Mouse (Mus musculus): ENCODE results near the gene Asf1b.
"Not testable (repeated sequence)": the region's sequence is repeated elsewhere in the genome, so short reads cannot be mapped to it uniquely, and the experiment has no call there.

Asf1b gene

DNA sequence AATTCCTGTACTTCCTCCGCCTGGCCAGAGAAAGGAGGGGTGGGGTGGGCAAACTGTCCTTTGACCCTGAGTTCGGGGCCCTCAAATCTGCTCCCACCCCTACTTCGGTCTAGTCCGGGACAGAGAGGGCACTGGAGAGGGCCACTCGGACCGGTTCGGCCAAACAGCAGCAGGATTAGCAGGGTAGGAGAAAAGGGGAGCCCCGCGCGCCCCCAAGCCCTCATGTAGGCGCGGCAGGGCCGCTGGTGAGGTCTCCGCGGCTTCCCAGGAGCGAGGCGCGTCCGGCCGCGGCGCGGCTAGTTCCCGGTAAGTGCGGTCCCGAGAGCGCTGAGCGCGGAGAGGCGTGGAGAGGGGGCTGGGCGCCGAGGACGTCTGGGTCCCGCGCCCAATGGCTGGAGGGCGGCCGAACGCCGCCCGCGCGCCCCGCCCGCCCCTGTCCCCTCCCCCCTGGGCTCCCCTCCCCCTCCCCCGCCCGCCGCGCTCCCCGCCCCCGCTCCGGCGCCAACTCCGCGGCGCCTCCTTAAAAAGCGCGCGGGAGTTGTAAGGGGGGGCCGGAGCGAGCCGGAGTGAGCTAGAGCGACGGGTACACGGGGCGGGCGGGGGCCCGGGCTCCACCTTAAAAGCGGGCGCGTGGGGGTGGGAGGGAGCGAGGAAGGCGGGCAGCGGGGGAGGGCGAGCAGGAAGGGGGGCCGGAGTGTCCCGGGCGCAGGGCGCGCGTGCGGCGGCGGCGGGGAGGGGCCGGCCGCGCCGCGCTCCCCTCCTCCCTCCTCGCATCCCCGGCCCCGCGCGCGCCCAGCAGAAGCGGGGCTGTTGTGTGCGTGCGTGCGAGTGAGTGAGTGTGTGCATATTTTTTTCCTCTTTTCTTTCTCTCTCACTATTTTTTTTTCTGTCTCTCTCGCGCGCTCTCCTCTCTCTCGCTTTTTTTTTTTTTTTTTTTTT lies 41.5 kb downstream of the Asf1b start:
- DNase-seq (ENCODE audit: inconsistent ontology term): peak; percentile 95

DNA sequence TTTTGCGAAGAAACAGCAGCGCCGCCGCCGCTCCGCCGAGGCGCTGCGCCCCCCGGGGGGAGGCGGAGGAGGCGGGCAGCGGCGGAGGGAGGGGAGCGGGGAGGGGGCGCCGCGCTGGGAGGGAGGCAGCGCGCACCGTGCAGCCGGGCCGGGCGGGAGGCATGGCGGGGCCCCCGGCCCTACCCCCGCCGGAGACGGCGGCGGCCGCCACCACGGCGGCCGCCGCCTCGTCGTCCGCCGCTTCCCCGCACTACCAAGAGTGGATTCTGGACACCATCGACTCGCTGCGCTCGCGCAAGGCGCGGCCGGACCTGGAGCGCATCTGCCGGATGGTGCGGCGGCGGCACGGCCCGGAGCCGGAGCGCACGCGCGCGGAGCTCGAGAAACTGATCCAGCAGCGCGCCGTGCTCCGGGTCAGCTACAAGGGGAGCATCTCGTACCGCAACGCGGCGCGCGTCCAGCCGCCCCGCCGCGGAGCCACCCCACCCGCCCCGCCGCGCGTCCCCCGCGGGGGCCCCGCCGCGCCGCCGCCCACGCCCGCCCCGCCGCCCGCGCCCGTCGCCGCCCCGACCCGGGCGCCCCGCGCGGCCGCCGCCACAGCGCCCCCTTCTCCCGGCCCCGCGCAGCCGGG lies 42.3 kb downstream of the Asf1b start, which contains the start of gene Samd1:
TSS of gene Samd1 (plus strand) at position 162 of the 631 bp plus-strand sequence.
- DNase-seq (ENCODE audit: inconsistent ontology term): peak; percentile 64

DNA sequence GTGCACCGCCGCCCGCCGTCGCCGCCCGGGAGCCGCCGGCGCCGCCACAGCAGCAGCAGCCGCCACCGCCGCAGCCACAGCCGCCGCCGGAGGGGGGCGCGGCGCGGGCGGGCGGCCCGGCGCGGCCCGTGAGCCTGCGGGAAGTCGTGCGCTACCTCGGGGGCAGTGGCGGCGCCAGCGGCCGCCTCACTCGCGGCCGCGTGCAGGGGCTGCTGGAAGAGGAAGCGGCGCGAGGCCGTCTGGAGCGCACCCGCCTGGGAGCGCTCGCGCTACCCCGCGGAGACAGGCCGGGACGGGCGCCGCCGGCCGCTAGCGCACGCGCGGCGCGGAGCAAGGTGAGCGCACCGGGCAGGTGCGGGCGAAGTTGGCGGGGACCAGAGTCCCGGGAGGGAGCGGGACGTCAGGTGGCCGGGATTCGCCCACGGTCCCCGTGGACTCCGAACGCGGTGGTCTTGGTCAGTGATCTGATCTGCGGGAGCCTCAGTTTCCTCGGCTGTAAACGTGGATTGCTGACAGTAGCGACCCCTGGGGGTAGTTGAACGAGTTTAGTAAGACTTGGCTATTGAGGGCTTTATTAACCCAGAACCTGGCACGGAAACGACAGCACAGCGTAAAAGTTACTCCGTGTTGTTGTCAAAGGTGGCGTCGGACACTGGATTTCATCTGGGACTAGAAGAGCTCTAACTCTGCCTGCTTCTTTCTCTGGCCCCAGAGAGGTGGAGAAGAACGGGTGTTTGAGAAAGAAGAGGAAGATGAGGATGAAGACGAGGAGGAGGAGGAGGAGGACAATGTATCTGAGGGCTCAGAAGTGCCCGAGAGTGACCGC lies 43.1 kb downstream of the Asf1b start:
- DNase-seq (ENCODE audit: inconsistent ontology term): peak; percentile 51

DNA sequence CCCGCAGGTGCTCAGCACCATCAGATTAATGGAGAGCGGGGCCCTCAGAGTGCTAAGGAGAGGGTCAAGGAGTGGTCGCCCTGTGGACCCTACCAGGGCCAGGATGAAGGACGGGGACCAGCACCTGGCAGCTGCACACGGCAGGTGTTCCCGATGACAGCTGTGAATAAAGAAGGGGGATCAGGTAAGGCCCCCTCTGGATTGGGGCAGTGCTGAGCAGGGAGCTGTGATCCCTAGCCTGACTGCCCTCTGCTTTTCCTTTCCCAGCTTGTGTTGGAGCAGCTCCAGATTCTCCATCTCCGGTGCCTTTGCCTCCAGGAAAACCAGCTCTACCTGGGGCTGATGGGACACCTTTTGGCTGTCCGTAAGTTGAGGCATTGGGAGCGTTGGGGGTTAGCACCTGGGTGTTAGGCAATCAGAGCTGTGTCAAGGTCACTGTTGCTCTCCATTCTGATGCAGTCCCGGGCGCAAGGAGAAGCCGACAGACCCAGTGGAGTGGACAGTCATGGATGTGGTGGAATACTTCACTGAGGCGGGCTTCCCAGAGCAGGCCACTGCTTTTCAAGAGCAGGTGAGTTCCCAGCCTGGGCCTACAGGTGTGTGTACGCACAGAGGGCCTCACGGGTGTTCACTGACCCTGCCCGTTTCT lies 43.9 kb downstream of the Asf1b start:
- DNase-seq (ENCODE audit: inconsistent ontology term): no peak

DNA sequence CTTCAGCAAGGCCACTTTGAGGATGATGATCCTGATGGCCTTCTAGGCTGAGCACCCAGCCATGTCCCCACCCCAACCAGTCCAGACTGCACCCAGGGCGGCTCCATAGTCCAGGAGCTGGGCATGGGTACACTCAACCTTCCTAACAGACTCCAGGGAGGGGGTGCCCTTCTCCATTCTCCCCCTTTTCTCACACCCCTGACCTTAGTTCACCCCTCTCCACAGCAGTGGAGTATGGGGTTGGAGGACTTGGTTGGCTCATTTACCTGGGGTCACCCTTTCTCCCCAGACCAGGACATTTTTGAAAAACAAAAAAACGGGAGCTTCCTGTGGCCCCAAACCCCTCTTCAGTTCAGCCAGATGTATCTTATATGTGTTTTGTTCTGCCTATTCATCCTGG lies 44.5 kb downstream of the Asf1b start:
- DNase-seq (ENCODE audit: inconsistent ontology term): no peak

DNA sequence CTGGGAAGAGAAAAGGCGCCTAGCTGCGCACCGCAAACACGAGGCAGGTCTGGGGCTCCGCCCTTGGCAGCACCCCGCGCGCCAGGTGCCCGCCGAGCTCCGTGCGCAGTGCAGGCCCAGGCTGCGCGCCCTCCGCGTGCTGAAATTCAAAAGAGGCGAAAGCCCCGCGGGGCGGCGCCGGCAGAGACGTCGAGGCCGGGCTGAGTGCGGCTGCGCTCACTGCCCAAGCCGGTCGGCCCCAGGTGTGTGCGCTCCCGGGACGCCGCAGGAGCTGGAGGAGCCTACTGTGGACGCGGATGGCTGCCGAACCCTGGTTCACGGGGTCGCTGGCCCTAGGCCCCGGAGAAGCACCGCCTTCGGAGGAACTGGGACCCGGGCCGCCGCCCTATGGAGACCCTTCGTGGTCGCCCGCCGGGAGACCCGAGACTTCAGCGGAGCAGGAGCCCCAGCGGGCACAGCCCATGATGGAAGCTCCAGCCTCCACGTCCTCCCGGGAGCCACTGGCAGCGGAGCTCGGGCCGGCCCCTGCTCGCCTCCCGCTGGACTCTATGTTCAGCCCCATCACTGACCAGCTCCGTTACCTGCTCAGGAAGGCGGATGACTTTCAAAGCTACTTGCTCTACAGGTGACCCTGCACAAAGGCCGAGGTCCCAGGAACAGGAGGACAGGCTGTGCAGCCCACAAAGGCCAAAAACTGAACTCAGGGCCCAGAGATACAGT lies 46.1 kb downstream of the Asf1b start, which contains the start of gene 1700067K01Rik:
TSS of gene 1700067K01Rik (plus strand) at position 222 of the 720 bp plus-strand sequence.
- DNase-seq (ENCODE audit: inconsistent ontology term): no peak

DNA sequence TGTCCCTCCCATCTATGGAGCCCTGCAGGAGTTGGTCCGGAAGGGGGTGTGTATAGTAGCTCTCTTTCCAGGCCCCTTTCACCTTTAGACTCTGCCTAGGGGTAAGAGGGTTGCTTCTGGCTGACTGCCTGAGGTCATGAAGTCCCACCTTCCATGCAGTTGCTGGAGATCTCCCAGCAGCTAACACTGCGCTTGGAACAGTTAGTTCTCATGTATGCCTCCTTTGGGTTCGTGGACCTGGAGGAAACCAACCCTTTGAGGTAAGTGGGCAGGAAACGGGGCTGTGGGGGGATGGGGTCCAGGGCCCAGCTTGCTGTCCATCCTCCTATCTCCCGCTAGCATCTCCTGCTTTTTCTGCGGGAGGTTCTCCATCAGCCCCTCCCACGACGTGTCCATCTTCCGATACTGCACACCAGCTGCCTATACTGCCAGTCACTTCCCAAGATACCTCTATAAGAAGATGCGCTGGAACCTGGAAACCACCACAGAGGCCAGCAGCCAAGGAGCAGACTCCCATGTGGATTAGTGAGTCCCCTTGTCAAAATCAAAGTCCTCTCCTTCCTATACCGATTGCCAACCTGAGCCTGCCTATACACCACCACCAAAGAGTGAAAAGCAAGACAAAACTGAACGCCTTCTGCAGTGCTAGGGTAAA lies 47.8 kb downstream of the Asf1b start:
- DNase-seq (ENCODE audit: inconsistent ontology term): no peak

DNA sequence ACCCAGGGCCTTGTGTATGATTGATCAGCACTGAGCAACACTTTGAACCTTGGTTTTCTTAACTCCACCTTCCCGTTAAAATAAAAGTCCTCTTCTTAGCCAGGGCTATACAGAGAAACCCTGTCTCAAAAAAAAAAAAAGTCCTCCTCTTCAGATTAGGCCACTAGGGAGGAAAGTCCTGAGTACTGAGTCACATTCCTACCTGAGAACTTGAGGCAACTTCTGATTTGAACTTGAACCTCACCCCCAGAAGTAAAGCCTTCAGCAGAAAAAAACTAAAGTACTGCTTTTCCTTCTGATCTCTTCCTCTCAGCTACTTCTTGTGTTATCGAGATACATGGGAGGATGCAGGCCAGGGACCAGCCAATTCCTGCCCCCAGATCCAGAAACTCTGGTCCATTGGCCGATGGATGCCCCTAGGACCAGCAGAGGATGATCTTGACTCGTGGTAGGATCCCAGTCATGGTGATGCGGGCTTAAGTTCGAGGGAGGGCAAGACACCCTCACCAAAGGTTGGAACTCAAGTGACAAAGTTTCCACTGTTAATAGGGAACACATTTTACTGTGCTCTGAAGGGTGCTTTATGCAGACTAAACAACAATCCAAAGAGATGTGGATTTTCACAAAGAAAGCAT lies 48.4 kb downstream of the Asf1b start:
- DNase-seq (ENCODE audit: inconsistent ontology term): no peak

DNA sequence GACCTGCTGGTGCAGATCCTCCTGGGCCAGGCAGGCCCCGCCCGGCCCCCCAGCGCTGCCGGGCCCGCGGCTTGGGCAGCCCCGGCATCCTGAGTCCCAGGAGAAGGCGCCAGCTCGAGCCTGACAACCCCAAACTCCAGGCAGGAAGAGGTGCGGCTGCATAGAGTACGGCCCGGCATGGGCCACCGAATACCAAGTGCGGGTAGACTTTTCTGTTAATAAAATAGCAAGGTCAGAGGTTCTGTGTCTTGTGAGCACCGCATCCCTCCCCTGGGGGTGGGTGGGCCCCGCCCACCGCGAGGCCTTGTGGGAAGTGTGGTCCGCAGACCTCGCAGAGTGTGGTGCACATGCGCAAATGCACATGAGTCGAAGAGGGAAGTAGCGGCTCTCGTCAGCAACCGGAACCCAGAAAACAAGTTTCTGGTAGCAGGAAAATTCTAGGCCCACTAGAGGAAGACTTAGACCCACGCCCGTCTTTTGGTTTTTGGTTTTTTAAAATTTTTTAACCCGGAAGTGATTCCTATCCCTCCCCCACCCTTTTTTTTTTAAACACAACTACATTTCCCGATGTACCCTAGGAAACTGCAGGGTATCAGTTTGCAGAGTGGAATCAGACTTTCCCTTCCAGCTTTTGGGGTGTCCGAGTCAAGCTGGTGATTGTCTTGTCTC lies 49.4 kb downstream of the Asf1b start:
- peak; percentile 95 for DNase-seq (ENCODE audit: inconsistent ontology term)

DNA sequence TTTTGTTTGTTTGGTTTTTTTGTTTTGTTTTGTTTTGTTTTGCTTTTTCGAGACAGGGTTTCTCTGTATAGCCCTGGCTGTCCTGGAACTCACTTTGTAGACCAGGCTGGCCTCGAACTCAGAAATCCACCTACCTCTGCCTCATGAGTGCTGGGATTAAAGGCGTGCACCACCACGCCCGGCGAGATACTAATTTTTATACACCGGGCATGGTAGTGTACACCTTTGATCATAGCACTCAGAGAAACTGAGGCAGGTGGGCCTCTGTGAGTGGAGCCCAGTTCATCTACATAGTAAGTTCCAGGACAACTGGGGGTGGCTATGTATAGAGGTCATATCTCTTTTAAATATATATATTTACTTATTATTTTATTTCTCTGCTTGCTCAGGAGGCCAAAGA lies 50.2 kb downstream of the Asf1b start:
- not testable (repeated sequence) for DNase-seq (ENCODE audit: inconsistent ontology term)

DNA sequence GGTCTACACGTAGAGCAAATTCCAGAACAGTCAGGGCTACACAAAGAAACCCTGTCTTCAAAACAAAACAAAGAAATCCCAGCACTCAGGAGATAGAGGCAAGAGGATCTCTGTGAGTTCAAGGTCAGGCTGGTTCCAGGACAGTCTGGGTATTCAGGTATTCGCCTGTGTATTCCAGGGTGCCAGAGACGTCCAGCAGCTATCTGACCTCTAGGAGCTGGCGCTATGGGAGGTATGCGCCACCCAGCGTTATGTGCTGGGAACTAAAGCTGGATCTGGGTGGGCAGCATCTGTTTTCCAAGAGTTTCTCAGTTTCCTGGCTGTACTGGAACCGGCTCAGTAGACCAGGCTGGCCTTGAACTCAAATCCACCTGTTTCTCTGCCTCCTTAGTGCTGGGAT lies 53.1 kb downstream of the Asf1b start:
- DNase-seq (ENCODE audit: inconsistent ontology term): no peak

DNA sequence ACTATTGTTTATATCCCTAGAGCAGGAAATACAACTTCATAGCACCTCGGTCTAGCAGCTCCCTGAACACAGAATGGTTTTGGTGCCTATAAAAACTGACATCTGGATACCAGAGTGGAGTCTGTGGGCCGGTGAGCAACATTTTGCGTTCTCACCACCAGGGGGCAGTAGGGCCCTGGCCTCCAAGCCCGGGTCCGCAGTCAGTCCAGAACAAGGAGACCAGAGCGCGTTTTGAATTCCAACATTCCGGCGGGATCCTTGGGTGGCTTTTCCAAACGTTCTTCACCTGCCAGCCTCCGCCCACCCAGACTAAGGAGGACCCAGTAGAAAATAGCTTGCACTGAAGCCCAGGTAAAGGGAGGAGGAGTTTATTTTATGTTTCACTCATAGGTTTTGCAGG lies 54.6 kb downstream of the Asf1b start:
- peak; percentile 82 for DNase-seq (ENCODE audit: inconsistent ontology term)

DNA sequence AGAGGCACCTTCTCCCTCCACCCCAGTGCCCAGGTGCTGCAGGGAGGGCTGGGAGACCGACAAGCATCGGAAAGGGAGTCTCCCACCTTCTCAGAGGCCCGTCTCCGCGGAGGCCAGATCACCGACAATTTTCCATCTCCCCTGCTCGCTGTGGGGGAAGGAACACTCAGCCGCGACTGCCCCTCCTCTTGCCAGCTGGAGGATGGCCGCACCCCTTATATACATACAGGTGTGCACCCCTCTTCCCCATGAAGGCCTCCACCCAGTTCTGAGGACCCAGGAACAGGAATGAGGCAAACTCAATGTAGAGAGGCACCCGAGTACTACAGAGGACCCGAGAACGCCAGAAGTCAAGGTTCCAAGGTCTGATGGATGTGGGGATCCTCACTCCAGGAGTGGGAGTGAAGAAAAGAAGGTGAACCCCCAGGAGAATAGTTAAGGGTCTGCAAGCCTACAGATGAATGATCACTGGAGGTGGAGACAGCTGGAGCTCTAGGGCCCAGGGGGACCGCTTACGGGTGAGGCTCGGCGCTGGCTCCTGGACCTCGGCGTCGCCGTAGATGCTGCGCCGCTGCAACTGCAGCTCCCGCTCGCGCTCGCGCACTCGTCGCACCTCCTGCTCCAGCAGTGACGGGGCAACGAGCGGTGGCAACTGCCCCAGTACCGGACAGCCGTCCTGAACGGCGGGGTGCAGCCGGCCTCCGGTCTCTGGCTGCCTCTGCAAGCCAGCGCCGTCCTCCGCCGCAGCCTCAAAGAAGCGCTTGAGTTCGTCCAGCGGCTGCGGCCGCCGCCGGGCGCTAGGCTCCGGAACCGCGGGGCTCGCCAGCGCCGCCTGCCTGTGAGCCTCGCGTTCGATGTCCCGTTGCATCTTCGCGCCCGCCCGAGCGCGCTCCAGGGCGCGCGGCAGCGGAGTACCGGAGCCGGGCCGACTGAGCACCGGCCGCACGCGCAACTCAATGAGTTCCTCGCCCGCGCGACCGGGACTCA lies 55.6 kb downstream of the Asf1b start:
- DNase-seq (ENCODE audit: inconsistent ontology term): peak; percentile 77

DNA sequence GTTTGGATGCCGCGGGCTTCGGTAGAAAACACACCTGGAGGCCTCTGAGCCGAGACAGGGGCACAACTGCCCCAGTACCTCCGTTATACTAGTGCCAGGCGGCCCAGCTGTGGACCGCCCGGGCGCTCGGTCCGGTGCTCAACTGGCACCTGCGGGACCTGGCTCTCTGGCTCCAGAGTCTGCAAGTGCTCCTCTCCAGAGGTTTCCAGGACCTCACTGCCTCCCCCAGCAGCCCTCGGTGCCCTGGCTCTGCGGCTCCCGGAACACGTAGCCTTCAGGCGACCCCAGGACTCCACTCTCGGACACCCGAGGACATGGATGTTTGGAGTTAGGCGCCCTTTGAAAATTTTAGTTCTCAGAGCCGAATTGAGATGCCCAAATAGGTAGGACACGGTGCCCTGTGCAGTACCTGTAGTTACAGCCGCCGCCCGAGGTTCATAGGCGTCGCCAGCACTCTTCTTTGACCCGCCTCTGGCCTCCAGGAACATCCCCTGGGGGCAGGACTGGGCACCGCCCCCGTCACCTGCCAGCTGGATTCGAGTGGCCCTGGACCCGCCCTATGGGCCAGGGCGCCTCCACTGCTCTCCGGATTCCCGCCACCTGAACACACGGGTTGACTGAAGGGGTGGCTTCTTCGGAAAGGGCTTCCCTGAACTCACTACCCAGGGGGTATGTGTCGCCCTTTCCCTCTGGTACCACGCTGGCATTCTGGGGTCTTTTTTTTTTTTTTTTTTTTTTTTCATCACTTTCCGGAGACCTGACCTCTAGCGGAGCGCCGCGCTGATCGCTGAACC lies 56.6 kb downstream of the Asf1b start, which contains the start of gene 2210011C24Rik:
TSS of gene 2210011C24Rik (minus strand) at position 467 of the 794 bp plus-strand sequence.
- no peak for DNase-seq (ENCODE audit: inconsistent ontology term)

DNA sequence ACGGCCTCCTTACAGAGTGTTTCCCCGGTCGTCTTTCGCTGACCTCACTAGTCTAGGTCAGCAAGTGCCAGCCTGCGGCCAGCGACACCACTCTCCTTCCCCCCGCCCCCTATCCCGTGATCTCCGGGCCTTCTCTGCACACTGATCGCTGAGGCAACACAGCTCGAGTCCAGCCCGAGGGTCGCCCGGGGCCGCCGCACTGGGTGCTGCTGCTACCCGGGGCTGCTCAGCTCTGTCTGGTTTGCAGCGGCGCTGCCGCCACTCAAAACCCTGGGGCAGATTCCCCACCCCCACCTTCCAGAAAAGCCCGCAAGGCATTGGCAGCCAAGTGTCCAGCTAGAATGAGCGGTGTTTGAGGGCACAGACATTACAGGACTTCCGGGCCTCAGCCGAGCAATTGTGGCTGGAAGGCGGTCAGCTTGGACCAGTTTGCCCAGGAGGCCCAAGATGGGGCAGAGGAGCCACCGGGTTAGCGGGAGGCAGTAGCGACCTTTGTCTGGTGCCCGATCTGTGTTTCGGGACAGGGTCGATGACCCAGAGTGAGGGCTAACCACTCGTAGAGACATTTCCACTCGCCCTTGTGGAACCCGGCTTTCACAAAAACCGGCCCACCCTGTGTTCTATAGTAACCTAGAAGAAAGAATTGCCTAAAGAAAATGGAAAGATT lies 57.3 kb downstream of the Asf1b start:
- peak; percentile 37 for DNase-seq (ENCODE audit: inconsistent ontology term)

DNA sequence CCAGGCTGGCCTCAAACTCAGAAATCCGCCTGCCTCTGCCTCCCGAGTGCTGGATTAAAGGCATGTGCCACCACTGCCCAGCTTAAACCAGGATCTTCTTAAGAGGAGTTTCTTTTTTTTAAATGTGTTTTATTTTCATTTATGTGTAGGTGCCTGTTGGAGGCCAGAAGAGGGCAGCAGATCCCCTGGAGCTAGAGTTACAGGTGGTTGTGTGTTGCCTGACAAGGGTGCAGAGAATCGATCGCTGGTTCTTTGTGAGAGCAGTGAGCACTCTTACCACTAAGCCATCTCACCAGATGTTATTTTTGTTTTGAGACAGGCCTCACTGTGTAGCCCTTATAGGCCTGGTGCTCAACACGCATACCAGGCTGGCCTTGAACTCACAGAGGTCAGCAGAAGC lies 60.5 kb downstream of the Asf1b start:
- DNase-seq (ENCODE audit: inconsistent ontology term): no peak

DNA sequence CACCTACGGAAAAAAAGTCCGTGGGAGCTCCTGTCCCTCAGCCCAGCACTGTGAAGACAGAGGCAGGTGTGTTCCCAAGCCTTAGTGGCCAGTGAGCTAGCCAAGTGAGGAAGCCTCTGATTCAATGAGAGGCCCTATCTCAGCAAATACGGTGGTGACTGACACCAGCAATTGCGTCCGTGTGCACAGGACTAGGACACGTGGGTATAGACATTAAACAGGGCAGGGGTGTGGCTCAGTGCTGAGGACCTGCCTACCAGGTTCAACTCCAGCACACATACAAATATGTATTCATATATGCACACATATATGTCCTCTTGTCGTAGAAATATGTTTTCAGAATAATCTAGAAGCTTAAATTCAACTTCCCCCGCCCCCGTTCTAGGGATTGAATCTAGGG lies 64.4 kb downstream of the Asf1b start:
- no peak for DNase-seq (ENCODE audit: inconsistent ontology term)
